Mouse (Mus musculus): ENCODE measurements around the gene Wasf3.
"Not testable (repeated sequence)": the region's sequence is repeated elsewhere in the genome, so short reads cannot be mapped to it uniquely, and the experiment has no call there.

Gene Wasf3

GRCm38 (mm10) chr5:146446633-146447032 is 61.8 kb downstream of the Wasf3 start:
- DNase-seq (ENCODE audit: low spot score): no peak

DNA sequence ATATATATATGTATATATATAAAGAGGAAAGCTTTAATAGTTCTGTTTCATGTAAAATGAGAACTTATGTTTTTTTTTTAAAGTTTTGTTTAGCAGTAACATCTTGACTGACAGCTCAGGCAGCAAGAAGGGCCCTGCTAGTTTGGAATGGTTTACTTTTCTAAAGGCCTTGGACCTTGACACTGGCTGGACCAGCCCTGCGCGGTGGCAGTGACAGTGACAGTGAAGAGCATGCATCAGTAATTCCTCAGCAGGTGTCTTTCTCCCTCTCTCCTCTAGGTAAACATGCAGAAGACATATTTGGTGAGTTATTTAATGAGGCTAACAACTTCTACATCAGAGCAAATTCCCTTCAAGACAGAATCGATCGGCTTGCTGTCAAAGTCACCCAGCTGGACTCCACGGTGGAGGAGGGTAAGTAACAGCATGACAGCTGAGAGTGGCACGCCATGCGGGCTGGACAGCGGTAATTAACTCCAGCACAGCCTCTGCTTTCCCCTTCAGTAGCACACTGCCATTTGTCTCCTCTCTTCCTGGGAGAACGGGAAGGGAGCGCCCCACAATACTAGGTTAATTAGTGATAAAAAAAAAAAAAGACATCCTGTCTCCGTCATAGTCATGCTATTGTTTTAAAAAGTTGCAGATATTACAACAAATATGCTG is 66.9 kb downstream of the Wasf3 start:
- DNase-seq (ENCODE audit: low spot score): no peak

DNA sequence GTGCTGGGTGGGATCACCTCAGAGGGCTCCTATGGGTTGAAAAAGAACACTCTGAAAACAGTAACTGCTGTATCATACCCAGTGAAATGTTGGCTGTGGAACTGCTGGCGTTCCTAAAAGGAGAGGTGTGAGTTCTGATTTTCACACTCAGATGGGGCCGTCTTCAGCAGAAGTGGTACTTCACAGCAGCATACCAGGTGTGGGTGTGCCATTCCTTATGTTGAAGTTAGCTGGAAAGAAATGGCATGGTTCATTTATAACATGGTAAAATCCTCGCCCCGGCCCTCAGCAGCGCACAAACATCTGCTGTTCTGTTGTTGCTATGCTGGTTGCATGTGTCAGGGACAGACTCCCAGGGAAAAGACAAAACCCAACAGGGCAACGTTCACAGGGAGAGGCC is 68.8 kb downstream of the Wasf3 start:
- DNase-seq (ENCODE audit: low spot score): no peak

DNA sequence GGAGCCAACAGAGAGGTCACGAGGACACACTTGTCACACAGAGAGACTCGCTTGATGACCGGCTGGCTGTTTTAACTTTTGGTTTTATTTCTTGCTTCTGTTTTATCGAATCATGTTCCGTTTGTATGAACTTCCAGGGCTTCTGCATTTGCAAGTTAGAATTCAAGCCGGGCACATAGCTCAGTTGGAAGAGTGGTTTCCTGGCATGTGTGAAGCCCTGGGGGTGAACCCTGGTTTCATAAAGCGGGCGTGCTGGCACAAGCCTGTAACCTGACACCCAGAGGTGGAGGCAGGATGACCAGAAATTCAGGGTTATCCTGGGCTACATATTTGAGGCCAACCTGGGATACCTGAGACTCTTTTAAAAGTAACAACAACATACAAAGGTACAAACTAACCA is 76.8 kb downstream of the Wasf3 start:
- DNase-seq (ENCODE audit: low spot score): no peak

- no peak for DNase-seq (ENCODE audit: low spot score)
Measured at GRCm38 (mm10) chr5:146466663-146467062, 81.9 kb downstream of the Wasf3 start.

- no peak for DNase-seq (ENCODE audit: low spot score)
Measured at GRCm38 (mm10) chr5:146468311-146468710, 83.5 kb downstream of the Wasf3 start.

- no peak for DNase-seq (ENCODE audit: low spot score)
Measured at GRCm38 (mm10) chr5:146470821-146471220, 86.0 kb downstream of the Wasf3 start.

- DNase-seq (ENCODE audit: low spot score): no peak
Measured at GRCm38 (mm10) chr5:146471311-146471710, 86.5 kb downstream of the Wasf3 start.

- DNase-seq (ENCODE audit: low spot score): no peak
Measured at GRCm38 (mm10) chr5:146471821-146472220, 87.0 kb downstream of the Wasf3 start.

DNA sequence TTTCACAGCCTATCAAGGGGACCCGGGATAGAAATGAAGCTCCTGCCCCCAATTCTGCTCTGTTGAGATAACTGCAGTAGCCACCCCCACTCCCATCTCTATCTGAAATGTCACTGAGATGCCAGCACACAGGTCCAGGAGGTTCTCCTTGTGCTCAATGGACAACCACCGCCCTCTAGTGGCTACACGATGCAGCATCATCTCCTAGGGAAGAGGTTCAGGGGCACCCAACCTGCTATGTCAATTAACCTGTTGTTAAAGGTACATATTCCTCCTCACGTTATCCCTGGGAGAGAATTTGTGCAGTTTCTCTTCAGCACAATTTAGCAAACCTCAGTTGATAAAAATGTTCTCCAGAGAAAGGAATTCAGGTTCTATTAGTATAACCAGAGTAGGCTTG is 94.8 kb downstream of the Wasf3 start:
- DNase-seq (ENCODE audit: low spot score): not testable (repeated sequence)

DNA sequence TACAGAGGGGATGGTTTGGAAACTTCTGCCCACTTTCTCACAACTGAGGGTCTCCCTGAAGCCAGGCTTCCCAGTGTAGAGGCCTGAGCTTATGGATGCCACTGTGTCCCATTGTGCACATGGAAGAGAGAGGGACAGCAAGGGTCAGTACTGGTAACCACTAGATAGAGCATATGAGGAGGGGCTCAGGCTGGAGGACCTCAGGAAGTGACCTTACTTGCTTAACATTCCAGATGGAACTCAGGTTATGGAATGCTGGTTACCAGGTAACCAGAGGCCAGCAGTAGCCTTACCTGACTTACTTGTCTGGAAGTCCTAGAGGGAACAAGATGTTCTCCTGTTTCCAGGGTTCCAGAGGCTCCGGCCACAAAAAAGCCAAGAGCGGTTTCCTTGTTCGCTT is 96.9 kb downstream of the Wasf3 start, which contains the start of gene Gm6408:
Gene Gm6408 (plus strand): TSS at position 301 of the 400 bp plus-strand sequence.
- DNase-seq (ENCODE audit: low spot score): not testable (repeated sequence)

- DNase-seq (ENCODE audit: low spot score): not testable (repeated sequence)
Measured at GRCm38 (mm10) chr5:146488959-146489358, 104.2 kb downstream of the Wasf3 start.

GRCm38 (mm10) chr5:146491063-146491462 is 106.3 kb downstream of the Wasf3 start, which contains the start of gene Gm6370:
Gene Gm6370 (plus strand): TSS chr5:146491363.
- not testable (repeated sequence) for DNase-seq (ENCODE audit: low spot score)

DNA sequence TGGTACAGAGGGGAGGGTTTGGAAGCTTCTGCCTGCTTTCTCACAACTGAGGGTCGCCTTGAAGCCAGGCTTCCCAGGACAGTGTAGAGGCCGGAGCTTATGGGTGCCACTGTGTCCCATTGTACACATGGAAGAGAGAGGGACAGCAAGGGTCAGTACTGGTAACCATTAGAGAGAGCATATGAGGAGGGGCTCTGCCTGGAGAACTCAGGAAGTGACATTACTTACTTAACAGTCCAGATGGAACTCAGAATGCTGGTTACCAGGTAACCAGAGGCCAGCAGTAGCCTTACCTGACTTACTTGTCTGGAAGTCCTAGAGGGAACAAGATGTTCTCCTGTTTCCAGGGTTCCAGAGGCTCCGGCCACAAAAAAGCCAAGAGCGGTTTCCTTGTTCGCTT is 117.3 kb downstream of the Wasf3 start, which contains the start of gene 4930449I24Rik:
Gene 4930449I24Rik (plus strand): TSS at position 301 of the 400 bp plus-strand sequence.
- DNase-seq (ENCODE audit: low spot score): not testable (repeated sequence)

DNA sequence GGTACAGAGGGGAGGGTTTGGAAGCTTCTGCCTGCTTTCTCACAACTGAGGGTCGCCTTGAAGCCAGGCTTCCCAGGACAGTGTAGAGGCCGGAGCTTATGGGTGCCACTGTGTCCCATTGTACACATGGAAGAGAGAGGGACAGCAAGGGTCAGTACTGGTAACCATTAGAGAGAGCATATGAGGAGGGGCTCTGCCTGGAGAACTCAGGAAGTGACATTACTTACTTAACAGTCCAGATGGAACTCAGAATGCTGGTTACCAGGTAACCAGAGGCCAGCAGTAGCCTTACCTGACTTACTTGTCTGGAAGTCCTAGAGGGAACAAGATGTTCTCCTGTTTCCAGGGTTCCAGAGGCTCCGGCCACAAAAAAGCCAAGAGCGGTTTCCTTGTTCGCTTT is 129.0 kb downstream of the Wasf3 start, which contains the start of gene Gm3402:
Gene Gm3402 (plus strand): TSS at position 301 of the 400 bp plus-strand sequence.
- not testable (repeated sequence) for DNase-seq (ENCODE audit: low spot score)

Measured in embryo, embryonic 10.5 days (tissue).